Mouse (Mus musculus) cerebral cortex, adult 2 months (tissue): ENCODE results near the gene Pheta2.

ENCODE experiments used
- WGBS: fragments of 180-500 bp; shearing (Covaris S2); methylation state at CpG from one replicate; pipeline ENCODE4 v1.1.7; 2018; 5-methylcytosine and 5-hydroxymethylcytosine counted together

The Pheta2 gene

DNA sequence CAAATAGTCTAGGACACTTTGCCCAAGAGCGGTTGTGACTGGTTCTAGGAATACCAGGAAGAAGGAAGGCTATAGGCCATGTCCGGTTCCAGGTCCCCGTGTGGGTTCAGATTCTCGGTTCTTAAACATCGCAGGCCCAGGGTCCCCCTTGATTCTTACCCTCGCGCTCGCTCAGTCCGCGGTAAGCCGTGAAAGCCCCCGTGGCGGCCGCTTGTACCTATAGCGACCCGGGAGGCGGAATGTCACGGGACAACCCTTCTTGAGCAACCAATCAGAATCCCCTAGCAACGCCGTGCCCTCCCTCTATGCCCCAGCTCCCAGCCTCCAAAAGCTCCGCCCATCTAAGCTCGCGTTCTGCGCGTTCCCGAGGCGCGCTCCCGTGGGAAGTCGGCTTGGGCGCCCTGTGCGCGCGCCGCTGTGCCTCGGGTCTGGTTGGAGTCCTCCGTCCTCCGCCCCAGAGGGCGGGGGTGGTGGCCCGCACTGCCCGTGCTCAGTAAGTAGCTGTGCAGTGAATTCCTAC is at the start of gene Pheta2, which contains the start of the genes Naga and Smdt1:
Gene Pheta2, plus strand, starts transcription at position 350 of the 520 bp plus-strand sequence.
Gene Naga, minus strand, starts transcription at position 333 of the 520 bp plus-strand sequence.
Gene Smdt1, plus strand, starts transcription at position 367 of the 520 bp plus-strand sequence.
- under 1% methylated on average over 41 of the region's 41 CpGs for WGBS

- 79% methylated on average over 7 of the region's 7 CpGs for WGBS
Observed at GRCm38 (mm10) chr15:82290252-82290651, 48.5 kb upstream of the Pheta2 start.

DNA sequence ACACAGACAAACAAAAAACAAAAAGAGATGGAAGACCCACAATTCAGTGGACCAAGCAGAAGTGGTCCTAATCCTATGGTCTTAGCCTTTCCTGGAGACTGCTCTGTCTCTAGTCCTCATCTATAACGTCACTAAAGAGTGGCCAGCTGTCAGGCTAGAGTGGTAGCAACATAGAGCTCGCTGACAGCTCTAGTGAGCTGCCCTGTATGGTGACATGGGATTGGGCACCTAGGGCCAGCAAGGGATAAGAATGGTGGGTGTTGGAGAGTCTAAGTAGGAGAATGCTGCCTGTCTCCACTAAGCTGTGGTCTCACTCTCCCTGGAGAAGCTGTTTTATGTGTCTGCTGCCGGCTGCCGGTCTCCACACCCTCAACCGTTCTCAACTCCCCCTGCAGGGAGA is 45.9 kb upstream of the Pheta2 start:
- WGBS: 37% methylated on average over 5 of the region's 5 CpGs

DNA sequence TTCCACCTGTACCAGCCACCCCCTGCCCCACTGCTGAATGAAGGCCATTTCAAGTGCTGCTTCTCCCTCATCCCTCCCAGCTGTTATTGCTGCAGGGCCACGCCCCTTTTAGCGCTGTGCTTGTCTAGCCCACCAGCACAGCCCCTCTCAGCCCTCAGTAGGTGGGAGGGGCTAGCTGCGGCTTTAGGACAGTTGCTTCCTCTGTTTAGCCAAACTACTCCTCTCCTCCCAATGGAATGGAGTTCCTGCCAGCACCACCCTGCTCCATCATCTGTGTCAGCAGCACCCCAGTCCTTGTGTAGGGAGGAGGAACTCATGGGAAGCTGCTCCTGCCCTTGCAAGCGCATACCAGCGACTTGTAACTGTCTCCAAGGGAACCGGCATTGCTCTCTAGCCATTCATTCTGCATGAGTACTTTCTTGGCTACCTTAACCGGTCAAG is 45.5 kb upstream of the Pheta2 start:
- 6% methylated on average over 7 of the region's 7 CpGs for WGBS

- 13% methylated on average over 8 of the region's 8 CpGs for WGBS
Observed at GRCm38 (mm10) chr15:82294059-82294458, 44.7 kb upstream of the Pheta2 start.

DNA sequence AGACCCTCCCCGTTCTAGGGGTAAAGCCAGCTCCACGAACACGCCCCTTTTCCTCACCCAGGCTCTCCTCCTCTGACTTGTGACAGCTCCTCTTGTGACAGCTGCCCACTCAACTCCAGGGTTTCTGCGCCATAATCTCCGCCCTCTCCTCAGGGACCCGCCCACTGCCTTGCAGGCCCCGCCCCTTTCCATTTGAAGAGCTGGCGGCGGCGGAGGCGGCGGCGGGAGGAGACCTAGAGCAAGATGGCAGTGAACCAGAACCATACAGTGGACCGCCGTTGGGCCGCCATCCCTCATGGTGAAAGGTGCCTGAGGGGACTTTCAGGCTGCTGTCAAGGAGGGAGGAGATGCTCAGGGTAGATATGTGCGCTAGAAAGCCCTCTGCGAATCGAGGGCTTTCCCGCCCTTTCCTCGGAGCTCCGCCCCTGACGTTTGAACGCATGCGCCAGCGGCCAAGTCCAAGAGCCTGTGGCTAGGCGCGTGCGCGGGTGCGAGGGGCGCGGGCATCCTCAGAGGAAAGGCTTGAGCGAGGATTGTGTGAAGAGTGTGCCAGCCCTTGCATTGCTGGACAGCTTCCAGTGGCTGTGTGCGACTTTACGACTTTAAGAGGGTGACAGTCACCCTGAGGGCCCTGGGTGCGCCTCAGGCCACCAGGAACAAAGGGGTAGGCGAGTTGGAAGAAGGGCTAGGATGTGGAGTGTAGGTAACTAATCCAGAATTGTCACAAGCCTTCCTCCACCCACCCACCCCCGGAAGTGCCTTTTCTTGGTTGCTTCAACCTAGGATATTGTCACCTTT is 39.8 kb upstream of the Pheta2 start, which contains the start of gene Wbp2nl:
Gene Wbp2nl, plus strand, starts transcription at position 191 of the 798 bp plus-strand sequence.
- 57% methylated on average over 39 of the region's 39 CpGs for WGBS

- 76% methylated on average over 3 of the region's 3 CpGs for WGBS
Observed at GRCm38 (mm10) chr15:82307107-82307506, 31.6 kb upstream of the Pheta2 start.

DNA sequence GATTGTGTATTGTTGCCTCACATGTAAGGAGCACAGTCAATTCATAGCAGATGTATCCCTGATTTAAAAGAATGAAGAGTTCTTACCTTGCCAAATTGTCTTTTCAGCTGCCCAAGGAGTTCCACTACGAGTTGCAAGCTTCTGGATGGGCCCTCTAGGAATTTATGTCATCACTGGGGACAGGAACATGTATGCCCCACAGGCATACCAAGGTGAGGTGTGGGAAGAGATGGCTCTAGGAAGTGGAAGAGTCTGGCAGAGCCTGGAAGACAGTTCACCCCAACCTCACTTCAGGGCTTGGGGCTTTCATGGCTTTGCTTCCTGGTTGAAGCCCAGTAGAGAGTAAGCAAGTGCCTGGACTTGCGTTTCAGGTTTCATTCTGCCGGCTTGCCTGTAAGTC is 30.3 kb upstream of the Pheta2 start:
- WGBS: 86% methylated on average over 3 of the region's 3 CpGs

- WGBS: 86% methylated on average over 6 of the region's 6 CpGs
Observed at GRCm38 (mm10) chr15:82317839-82318238, 20.9 kb upstream of the Pheta2 start.

- WGBS: 56% methylated on average over 1 of the region's 1 CpGs
Observed at GRCm38 (mm10) chr15:82319613-82320012, 19.1 kb upstream of the Pheta2 start.

GRCm38 (mm10) chr15:82322195-82322594 is 16.5 kb upstream of the Pheta2 start:
- WGBS: 72% methylated on average over 8 of the region's 8 CpGs

- WGBS: 78% methylated on average over 2 of the region's 2 CpGs
Observed at GRCm38 (mm10) chr15:82325382-82325781, 13.4 kb upstream of the Pheta2 start.

- 99% methylated on average over 4 of the region's 4 CpGs for WGBS
Observed at GRCm38 (mm10) chr15:82335194-82335593, 3.5 kb upstream of the Pheta2 start.

DNA sequence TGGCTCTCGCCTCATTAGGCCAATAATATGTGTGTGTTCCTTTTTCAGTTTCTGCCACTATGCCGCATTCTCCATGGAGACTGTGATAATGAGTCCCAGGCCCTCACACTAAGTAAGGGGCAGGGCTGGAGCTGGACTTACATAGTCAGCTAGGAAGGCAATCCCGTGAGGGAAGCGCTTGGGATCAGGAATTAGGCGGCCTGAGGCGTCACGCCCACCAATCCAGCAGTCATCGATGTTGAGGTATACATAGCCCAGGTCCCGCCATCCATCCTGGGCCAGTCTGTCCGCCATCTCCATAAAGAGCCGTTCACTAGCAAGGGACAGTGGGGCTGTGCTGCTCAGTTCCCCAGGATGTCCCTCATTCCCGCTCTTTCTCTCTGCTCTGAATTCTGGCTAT is 2.1 kb upstream of the Pheta2 start:
- 85% methylated on average over 12 of the region's 12 CpGs for WGBS

DNA sequence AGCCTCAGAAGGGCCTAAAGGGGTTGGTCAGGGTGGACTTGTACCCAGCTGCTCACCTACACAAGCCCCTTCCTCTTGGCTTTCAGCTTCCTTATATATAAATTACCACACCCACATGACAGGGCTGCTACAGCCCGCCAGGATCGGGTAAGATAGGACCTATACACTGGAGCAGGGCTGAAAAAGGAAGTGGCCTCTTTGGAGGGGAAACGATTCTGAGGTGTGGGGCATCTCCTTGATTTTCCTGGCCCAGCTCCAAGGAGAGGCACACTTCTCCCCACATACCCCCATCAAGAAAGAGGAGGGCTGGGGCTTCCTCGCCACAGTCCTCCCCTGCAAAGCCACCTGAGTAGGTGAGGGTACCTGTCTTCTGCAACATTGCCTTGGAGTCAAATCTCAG is 867 bp upstream of the Pheta2 start:
- 24% methylated on average over 4 of the region's 4 CpGs for WGBS

GRCm38 (mm10) chr15:82339150-82339549 is 408 bp downstream of the Pheta2 start:
- 47% methylated on average over 10 of the region's 10 CpGs for WGBS

- WGBS: 86% methylated on average over 8 of the region's 8 CpGs
Observed at GRCm38 (mm10) chr15:82339634-82340254, 1.0 kb downstream of the Pheta2 start.

- WGBS: 59% methylated on average over 21 of the region's 21 CpGs
Observed at GRCm38 (mm10) chr15:82340414-82341035, 1.8 kb downstream of the Pheta2 start.

DNA sequence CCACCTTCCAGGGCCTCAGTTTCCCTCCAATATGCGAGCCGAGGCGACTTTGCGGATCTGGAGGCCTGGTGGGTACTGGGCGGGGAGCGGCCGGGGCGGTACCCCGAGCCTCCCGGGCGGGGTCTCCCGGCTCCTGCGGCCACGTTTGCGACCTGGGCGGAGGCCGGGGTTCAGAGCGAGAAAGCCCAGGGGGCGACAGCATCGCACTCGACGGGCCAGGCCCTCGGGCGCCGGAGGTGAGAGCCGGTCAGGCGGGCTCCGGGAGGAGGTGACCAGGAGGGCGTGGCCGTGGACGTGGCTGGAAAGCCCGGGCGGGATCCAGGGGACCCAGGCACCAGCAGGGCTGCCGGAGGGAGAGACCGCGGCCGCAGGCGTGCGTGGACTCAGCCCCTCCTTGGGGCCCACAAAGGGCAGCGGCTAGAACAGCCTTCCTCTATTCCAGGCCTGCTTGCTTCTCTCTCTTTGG is 2.3 kb downstream of the Pheta2 start:
- 18% methylated on average over 38 of the region's 40 CpGs for WGBS

DNA sequence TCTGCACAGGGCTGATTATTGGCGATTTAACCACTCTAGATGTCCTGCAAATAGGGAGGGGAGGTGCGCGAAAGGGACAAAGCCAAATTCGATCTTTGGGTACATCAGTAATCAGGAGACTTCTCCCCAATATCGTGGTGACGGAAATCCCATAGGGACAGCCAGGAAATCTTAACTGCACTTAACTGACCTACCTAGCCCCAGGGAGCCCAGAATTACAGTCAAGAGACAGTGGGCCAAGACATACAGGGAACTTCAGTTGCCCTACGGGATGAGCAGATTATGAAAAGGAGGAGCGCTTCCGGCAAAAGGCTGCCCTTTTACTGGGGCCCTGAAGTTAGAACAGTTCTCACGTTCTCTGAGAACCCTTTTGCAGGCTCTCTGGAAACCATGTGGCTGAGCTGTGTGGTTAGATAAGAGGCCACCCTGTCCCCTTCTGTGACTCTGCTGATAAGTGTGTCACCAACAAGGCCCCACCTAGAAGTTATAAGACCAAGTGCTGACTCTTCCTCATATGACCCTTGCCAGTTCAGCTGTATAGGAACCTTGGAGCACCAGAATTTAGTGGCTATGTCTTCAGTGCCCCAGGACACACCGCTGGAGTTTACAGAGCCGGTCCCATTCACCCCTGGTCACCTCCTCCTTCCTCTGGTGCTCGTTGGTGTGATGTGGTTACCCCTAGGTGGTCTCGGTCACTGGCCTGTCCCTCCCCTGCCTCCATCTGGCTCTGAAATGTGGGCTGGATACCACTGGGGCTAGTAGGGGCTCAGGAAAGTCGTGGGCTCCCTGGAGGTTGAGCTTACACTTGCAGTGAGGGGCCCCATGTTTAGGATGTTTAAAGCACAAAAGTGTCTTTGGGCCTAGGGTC is 3.2 kb downstream of the Pheta2 start:
- 83% methylated on average over 15 of the region's 15 CpGs for WGBS

GRCm38 (mm10) chr15:82342543-82342935 is 3.8 kb downstream of the Pheta2 start:
- 82% methylated on average over 5 of the region's 5 CpGs for WGBS
